Mouse (Mus musculus) megakaryocyte, embryonic 14.5 days (primary cell): Measurements from ENCODE around the gene Ankdd1a.

Experiments
- FLI1 ChIP-seq: IDR thresholded peaks from 2 replicates; pipeline ENCODE4 v1.6.1; 2012; ENCODE audit warnings: low read length, inconsistent platforms, mixed read lengths
- GATA1 ChIP-seq: IDR thresholded peaks from 3 replicates; pipeline ENCODE4 v1.6.1; 2012; ENCODE audit warnings: mixed read lengths, low read length, inconsistent platforms, borderline replicate concordance

GRCm38 (mm10) chr9:65549643-65550042 is 29.6 kb upstream of the Ankdd1a start:
- no peak for TF ChIP-seq GATA1
- TF ChIP-seq FLI1: no peak
